Mouse (Mus musculus): ENCODE measurements around the gene Hadh. TPM values are rescaled to one million over a fixed set of nuclear protein-coding genes. Genes with fewer than 3 reads are reported as not detected.

Hadh gene
- 37.9 and 38.3 TPM in 2 replicates for polyA plus RNA-seq (2015; fragmentation: Nextera tagmentation; extraction: Ambion mirVana)

DNA sequence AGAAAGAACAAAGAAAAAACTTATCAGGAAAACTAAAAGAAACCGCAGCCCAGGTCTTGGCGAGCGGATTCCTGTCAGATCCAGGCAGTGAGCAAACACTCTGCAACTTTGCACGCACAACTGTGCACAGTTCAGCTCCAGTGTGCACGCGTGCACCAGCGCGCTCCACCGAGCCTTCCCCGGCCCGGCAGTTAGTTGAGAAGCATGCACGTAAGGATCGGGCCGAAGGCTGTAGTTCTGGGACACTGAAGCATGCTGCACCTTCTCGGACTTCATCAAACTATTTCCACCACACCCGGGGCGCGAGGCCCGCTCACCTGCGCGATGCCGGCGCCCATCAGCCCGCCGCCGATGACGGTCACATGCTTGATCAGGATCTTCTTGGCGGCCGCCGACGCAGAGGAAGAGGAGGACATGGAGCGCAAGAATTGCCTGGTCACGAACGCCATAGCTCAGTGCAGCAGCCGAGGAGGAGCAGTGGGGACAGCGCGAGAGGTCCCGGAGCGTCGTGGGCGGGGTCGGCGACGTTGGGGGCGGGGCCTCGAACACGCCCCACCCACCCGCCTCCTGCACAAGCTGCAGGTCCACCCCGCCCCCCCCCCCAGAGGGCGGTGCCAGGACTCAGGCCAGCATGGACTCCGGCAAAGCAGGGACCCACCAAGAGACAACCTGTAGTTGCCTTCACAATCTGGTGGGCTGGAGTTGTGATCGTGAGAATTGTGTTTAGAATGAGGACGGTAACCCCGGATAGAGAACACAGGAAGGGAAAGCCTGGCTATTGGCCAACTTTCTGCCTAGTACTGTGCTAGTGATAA is at the start of gene Hadh:
Gene Hadh, minus strand, starts transcription at position 543 of the 815 bp plus-strand sequence.

GRCm38 (mm10) chr3:131302452-131303319 is 30.8 kb upstream of the Hadh start, which contains the start of gene Cyp2u1:
TSS of gene Cyp2u1 (minus strand) at chr3:131303227.

Other genes with a start within 250 kb of the Hadh start
- gene Lef1, start 161.6 kb downstream of the Hadh start, polyA plus RNA-seq (2015; fragmentation: Nextera tagmentation; extraction: Ambion mirVana), result 5.3 and 6.0 TPM in 2 replicates
- 11.4 and 15.4 TPM in 2 replicates for gene Cyp2u1, start 31.1 kb upstream of the Hadh start, polyA plus RNA-seq (2015; fragmentation: Nextera tagmentation; extraction: Ambion mirVana)
- gene Sgms2, start 219.3 kb upstream of the Hadh start, polyA plus RNA-seq (2015; fragmentation: Nextera tagmentation; extraction: Ambion mirVana), result 3.0 and 3.2 TPM in 2 replicates